Mouse (Mus musculus) stomach, postnatal 0 days (tissue): ENCODE measurements around the gene Nup210l.

Source experiments
- CTCF ChIP-seq: IDR thresholded peaks from 2 replicates; pipeline ENCODE4 v1.5.1; 2016; ENCODE audit warnings: antibody characterized with exemption, low read depth, mild to moderate bottlenecking, moderate library complexity
- EP300 ChIP-seq: optimal IDR thresholded peaks from 2 replicates; pipeline ENCODE3; 2016; ENCODE audit warnings: antibody characterized with exemption

GRCm38 (mm10) chr3:90084790-90085189 lies 19.1 kb upstream of the Nup210l start:
- TF ChIP-seq CTCF (no peak), EP300 (no peak)
